Mouse (Mus musculus): ENCODE results near the gene Rtkn2. TPM values are rescaled to one million over a fixed set of nuclear protein-coding genes. Genes with fewer than 3 reads are reported as not detected.

The Rtkn2 gene
- polyA plus RNA-seq, 1 experiment, result 3.5 TPM

- Histone ChIP-seq H3K4me3 (no peak overlapping the region), H3K79me2 (ENCODE audit: control insufficient read depth, insufficient read depth) (no peaks in the 10 kb centered on the region), H3K27me3 (ENCODE audit: control insufficient read depth, insufficient read depth, insufficient read length) (no peaks in the 10 kb centered on the region), H3K4me2 (ENCODE audit: low read depth) (no peak overlapping the region), H3ac (ENCODE audit: control insufficient read depth, insufficient read length) (no peak overlapping the region), H3K36me3 (ENCODE audit: control insufficient read depth, insufficient read depth) (no peaks in the 10 kb centered on the region)
- TF ChIP-seq USF1 (IDR thresholded peaks at IDR 0.05; ENCODE audit: low read depth), result no peak
- no peak for TF ChIP-seq REST (IDR thresholded peaks at IDR 0.05; ENCODE audit: insufficient read depth, insufficient read length)
- no peak for TF ChIP-seq MAX (IDR thresholded peaks at IDR 0.05; ENCODE audit: low read depth)
- no peak for TF ChIP-seq MYOG (IDR thresholded peaks at IDR 0.05; ENCODE audit: control insufficient read depth in 1 of 3, insufficient read depth in 1 of 3, insufficient read length in 2 of 3, low read depth in 2 of 3)
- TF ChIP-seq E2F4 (IDR thresholded peaks at IDR 0.05; ENCODE audit: insufficient read depth), result no peak
- no peak for TF ChIP-seq TCF12 (IDR thresholded peaks at IDR 0.05; ENCODE audit: insufficient read depth, poor library complexity, severe bottlenecking)
- no peak for TF ChIP-seq SRF (IDR thresholded peaks at IDR 0.05; ENCODE audit: control insufficient read depth, insufficient read length, low read depth)
- no peak for TF ChIP-seq POLR2AphosphoS2 (IDR thresholded peaks at IDR 0.05; ENCODE audit: insufficient read length, low read depth)
- TF ChIP-seq TCF3 (IDR thresholded peaks at IDR 0.05; ENCODE audit: insufficient read length, low read depth), result no peak
- TF ChIP-seq MYOD1 (IDR thresholded peaks at IDR 0.05; ENCODE audit: control insufficient read depth in 1 of 3, insufficient read length in 2 of 3, low read depth in 2 of 3), result no peak
Measured at GRCm38 (mm10) chr10:68013137-68013536, 33.8 kb downstream of the Rtkn2 start.

- no peak for TF ChIP-seq MYOD1 (IDR thresholded peaks at IDR 0.05; ENCODE audit: control insufficient read depth in 1 of 3, insufficient read length in 2 of 3, low read depth in 2 of 3)
- TF ChIP-seq E2F4 (IDR thresholded peaks at IDR 0.05; ENCODE audit: insufficient read depth), result no peak
- no peak for TF ChIP-seq MYOG (IDR thresholded peaks at IDR 0.05; ENCODE audit: control insufficient read depth in 1 of 3, insufficient read depth in 1 of 3, insufficient read length in 2 of 3, low read depth in 2 of 3)
- no peak overlapping the region for H3K4me3 ChIP-seq
- H3ac ChIP-seq (ENCODE audit: control insufficient read depth, insufficient read length), result no peak overlapping the region
- no peak overlapping the region for H3K4me2 ChIP-seq (ENCODE audit: low read depth)
- H3K79me2 ChIP-seq (ENCODE audit: control insufficient read depth, insufficient read depth), result no peaks in the 10 kb centered on the region
- H3K36me3 ChIP-seq (ENCODE audit: control insufficient read depth, insufficient read depth), result no peaks in the 10 kb centered on the region
- no peaks in the 10 kb centered on the region for H3K27me3 ChIP-seq (ENCODE audit: control insufficient read depth, insufficient read depth, insufficient read length)
Measured at GRCm38 (mm10) chr10:68020755-68021154, 41.4 kb downstream of the Rtkn2 start.

DNA sequence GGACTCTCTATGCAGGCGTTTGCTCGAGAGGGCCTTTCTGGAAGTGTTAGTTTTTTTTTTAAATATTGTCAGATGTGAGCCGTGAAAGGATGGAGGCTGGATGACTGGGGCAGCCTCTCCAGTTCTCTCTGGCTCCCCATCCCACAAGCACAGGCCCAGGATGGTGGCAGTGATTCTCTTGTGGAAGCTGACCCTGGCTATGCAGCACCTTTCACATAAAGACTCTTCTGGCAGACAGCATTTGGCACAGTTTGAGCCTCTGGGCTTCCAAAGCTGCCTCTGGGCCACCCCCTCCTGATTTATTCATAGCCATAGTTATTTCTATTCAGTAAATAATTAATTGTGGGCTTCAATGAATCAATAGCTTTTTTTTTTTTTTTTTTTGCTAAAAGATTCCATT is 46.3 kb downstream of the Rtkn2 start:
- no peaks in the 10 kb centered on the region for H3K79me2 ChIP-seq (ENCODE audit: control insufficient read depth, insufficient read depth)
- TF ChIP-seq CEBPB (IDR thresholded peaks at IDR 0.05; ENCODE audit: insufficient read depth, poor library complexity, severe bottlenecking) (no peak), SRF (IDR thresholded peaks at IDR 0.05; ENCODE audit: control insufficient read depth, insufficient read length, low read depth) (no peak), MYOG (IDR thresholded peaks at IDR 0.05; ENCODE audit: control insufficient read depth in 1 of 3, insufficient read depth in 1 of 3, insufficient read length in 2 of 3, low read depth in 2 of 3) (no peak), MAX (IDR thresholded peaks at IDR 0.05; ENCODE audit: low read depth) (no peak), POLR2AphosphoS2 (IDR thresholded peaks at IDR 0.05; ENCODE audit: insufficient read length, low read depth) (no peak), REST (IDR thresholded peaks at IDR 0.05; ENCODE audit: insufficient read depth, insufficient read length) (no peak), MYOD1 (IDR thresholded peaks at IDR 0.05; ENCODE audit: control insufficient read depth in 1 of 3, insufficient read length in 2 of 3, low read depth in 2 of 3) (no peak), POLR2A (IDR thresholded peaks at IDR 0.05; ENCODE audit: insufficient read length, low read depth) (no peak), USF1 (IDR thresholded peaks at IDR 0.05; ENCODE audit: low read depth) (no peak), E2F4 (IDR thresholded peaks at IDR 0.05; ENCODE audit: insufficient read depth) (no peak), TCF3 (IDR thresholded peaks at IDR 0.05; ENCODE audit: insufficient read length, low read depth) (no peak), TCF12 (IDR thresholded peaks at IDR 0.05; ENCODE audit: insufficient read depth, poor library complexity, severe bottlenecking) (no peak)
- no peak overlapping the region for H3ac ChIP-seq (ENCODE audit: control insufficient read depth, insufficient read length)
- no peak overlapping the region for H3K4me3 ChIP-seq
- H3K27me3 ChIP-seq (ENCODE audit: control insufficient read depth, insufficient read depth, insufficient read length), result no peaks in the 10 kb centered on the region
- H3K4me2 ChIP-seq (ENCODE audit: low read depth), result no peak overlapping the region
- no peaks in the 10 kb centered on the region for H3K36me3 ChIP-seq (ENCODE audit: control insufficient read depth, insufficient read depth)

GRCm38 (mm10) chr10:68028327-68029080 is 49.1 kb downstream of the Rtkn2 start:
- Histone ChIP-seq H3K27me3 (ENCODE audit: control insufficient read depth, insufficient read depth, insufficient read length) (no peaks in the 10 kb centered on the region), H3ac (ENCODE audit: control insufficient read depth, insufficient read length) (no peak overlapping the region), H3K4me2 (ENCODE audit: low read depth) (no peak overlapping the region), H3K79me2 (ENCODE audit: control insufficient read depth, insufficient read depth) (no peaks in the 10 kb centered on the region), H3K4me3 (no peak overlapping the region), H3K36me3 (ENCODE audit: control insufficient read depth, insufficient read depth) (no peaks in the 10 kb centered on the region)
- TF ChIP-seq E2F4 (IDR thresholded peaks at IDR 0.05; ENCODE audit: insufficient read depth) (no peak), MYOD1 (IDR thresholded peaks at IDR 0.05; ENCODE audit: control insufficient read depth in 1 of 3, insufficient read length in 2 of 3, low read depth in 2 of 3) (no peak), USF1 (IDR thresholded peaks at IDR 0.05; ENCODE audit: low read depth) (no peak), POLR2A (IDR thresholded peaks at IDR 0.05; ENCODE audit: insufficient read length, low read depth) (no peak), POLR2AphosphoS2 (IDR thresholded peaks at IDR 0.05; ENCODE audit: insufficient read length, low read depth) (no peak), TCF3 (IDR thresholded peaks at IDR 0.05; ENCODE audit: insufficient read length, low read depth) (no peak), MYOG (IDR thresholded peaks at IDR 0.05; ENCODE audit: control insufficient read depth in 1 of 3, insufficient read depth in 1 of 3, insufficient read length in 2 of 3, low read depth in 2 of 3) (no peak), REST (IDR thresholded peaks at IDR 0.05; ENCODE audit: insufficient read depth, insufficient read length) (no peak), TCF12 (IDR thresholded peaks at IDR 0.05; ENCODE audit: insufficient read depth, poor library complexity, severe bottlenecking) (no peak), CEBPB (IDR thresholded peaks at IDR 0.05; ENCODE audit: insufficient read depth, poor library complexity, severe bottlenecking) (no peak), SRF (IDR thresholded peaks at IDR 0.05; ENCODE audit: control insufficient read depth, insufficient read length, low read depth) (no peak), MAX (IDR thresholded peaks at IDR 0.05; ENCODE audit: low read depth) (no peak)
